Mouse (Mus musculus): ENCODE measurements around the gene Il1rl2. TPM values are rescaled to one million over a fixed set of nuclear protein-coding genes. Genes with fewer than 3 reads are reported as not detected.
A peak's percentile ranks its signal among the peaks of the same experiment; 100 is the strongest.

Gene Il1rl2
- polyA plus RNA-seq, 1 experiment from 2014 or later, result 1.5 TPM

- H3K9me3 ChIP-seq (replicated peaks), result no peaks in the 10 kb centered on the region
- WGBS, result 62% methylated on average over 1 of the region's 1 CpGs
- no peaks in the 10 kb centered on the region for H3K36me3 ChIP-seq
- no peak overlapping the region for H3K4me3 ChIP-seq
- no peak overlapping the region for H3K27ac ChIP-seq
- no peaks in the 10 kb centered on the region for H3K27me3 ChIP-seq (ENCODE audit: low read depth, poor library complexity, severe bottlenecking)
- no peak for DNase-seq (ENCODE audit: low spot score)
- H3K4me1 ChIP-seq, result peaks cover 9% of the 10 kb centered on the region; the same call in 1 of the 2 replicates
These were observed 37.2 kb downstream of the Il1rl2 start for GRCm38 (mm10) chr1:40361596-40361995.

- Histone ChIP-seq H3K4me1 (peaks cover 4% of the 10 kb centered on the region; the same call in 1 of the 2 replicates), H3K4me3 (no peak overlapping the region), H3K27me3 (ENCODE audit: low read depth, poor library complexity, severe bottlenecking) (no peaks in the 10 kb centered on the region), H3K36me3 (no peaks in the 10 kb centered on the region), H3K9me3 (replicated peaks) (no peaks in the 10 kb centered on the region), H3K27ac (no peak overlapping the region)
- DNase-seq (ENCODE audit: low spot score), result no peak
- 88% methylated on average over 11 of the region's 11 CpGs for WGBS
These were observed 38.4 kb downstream of the Il1rl2 start for GRCm38 (mm10) chr1:40362784-40363183.

- Histone ChIP-seq H3K27me3 (ENCODE audit: low read depth, poor library complexity, severe bottlenecking) (no peaks in the 10 kb centered on the region), H3K27ac (no peak overlapping the region), H3K36me3 (no peaks in the 10 kb centered on the region), H3K4me1 (peaks cover 6% of the 10 kb centered on the region; the same call in 1 of the 2 replicates), H3K9me3 (replicated peaks) (no peaks in the 10 kb centered on the region), H3K4me3 (no peak overlapping the region)
- no peak for DNase-seq (ENCODE audit: low spot score)
- WGBS, result 86% methylated on average over 3 of the region's 3 CpGs
These were observed 48.5 kb downstream of the Il1rl2 start for GRCm38 (mm10) chr1:40372951-40373350.

GRCm38 (mm10) chr1:40375148-40375547 lies 50.7 kb downstream of the Il1rl2 start:
- 85% methylated on average over 4 of the region's 4 CpGs for WGBS
- no peaks in the 10 kb centered on the region for H3K9me3 ChIP-seq (replicated peaks)

GRCm38 (mm10) chr1:40376745-40377144 lies 52.3 kb downstream of the Il1rl2 start:
- 67% methylated on average over 7 of the region's 7 CpGs for WGBS
- no peak for DNase-seq (ENCODE audit: low spot score)

More at GRCm38 (mm10) chr1:40375148-40375547, 50.7 kb downstream of the Il1rl2 start:
- Histone ChIP-seq H3K27me3 (ENCODE audit: low read depth, poor library complexity, severe bottlenecking) (no peaks in the 10 kb centered on the region), H3K4me1 (peaks cover 6% of the 10 kb centered on the region; the same call in 1 of the 2 replicates), H3K36me3 (no peaks in the 10 kb centered on the region), H3K4me3 (no peak overlapping the region), H3K27ac (no peak overlapping the region)
- no peak for DNase-seq (ENCODE audit: low spot score)

GRCm38 (mm10) chr1:40378794-40379193 lies 54.4 kb downstream of the Il1rl2 start:
- no peak overlapping the region for H3K27ac ChIP-seq
- no peaks in the 10 kb centered on the region for H3K9me3 ChIP-seq (replicated peaks)
- WGBS, result 18% methylated on average over 8 of the region's 8 CpGs
- H3K36me3 ChIP-seq, result no peaks in the 10 kb centered on the region
- peaks cover 6% of the 10 kb centered on the region; the same call in 1 of the 2 replicates for H3K4me1 ChIP-seq
- H3K4me3 ChIP-seq, result no peak overlapping the region
- H3K27me3 ChIP-seq (ENCODE audit: low read depth, poor library complexity, severe bottlenecking), result no peaks in the 10 kb centered on the region
- peak; percentile 86 for DNase-seq (ENCODE audit: low spot score)

More at GRCm38 (mm10) chr1:40376745-40377144, 52.3 kb downstream of the Il1rl2 start:
- Histone ChIP-seq H3K36me3 (no peaks in the 10 kb centered on the region), H3K9me3 (replicated peaks) (no peaks in the 10 kb centered on the region), H3K4me3 (no peak overlapping the region), H3K27me3 (ENCODE audit: low read depth, poor library complexity, severe bottlenecking) (no peaks in the 10 kb centered on the region), H3K27ac (no peak overlapping the region), H3K4me1 (peaks cover 6% of the 10 kb centered on the region; the same call in 1 of the 2 replicates)

- no peak overlapping the region for H3K4me3 ChIP-seq
- 65% methylated on average over 6 of the region's 6 CpGs for WGBS
- DNase-seq (ENCODE audit: low spot score), result peak; percentile 61
These were observed 55.7 kb downstream of the Il1rl2 start for GRCm38 (mm10) chr1:40380111-40380510.

GRCm38 (mm10) chr1:40380990-40381389 lies 56.6 kb downstream of the Il1rl2 start:
- Histone ChIP-seq H3K27me3 (ENCODE audit: low read depth, poor library complexity, severe bottlenecking) (no peaks in the 10 kb centered on the region), H3K9me3 (replicated peaks) (no peaks in the 10 kb centered on the region), H3K4me1 (peaks cover 6% of the 10 kb centered on the region; the same call in 1 of the 2 replicates), H3K27ac (no peak overlapping the region), H3K36me3 (no peaks in the 10 kb centered on the region), H3K4me3 (no peak overlapping the region)
- DNase-seq (ENCODE audit: low spot score), result no peak
- 89% methylated on average over 11 of the region's 11 CpGs for WGBS

More at GRCm38 (mm10) chr1:40380111-40380510, 55.7 kb downstream of the Il1rl2 start:
- H3K4me1 ChIP-seq, result peaks cover 6% of the 10 kb centered on the region; the same call in 1 of the 2 replicates
- no peaks in the 10 kb centered on the region for H3K36me3 ChIP-seq
- no peak overlapping the region for H3K27ac ChIP-seq
- H3K9me3 ChIP-seq (replicated peaks), result no peaks in the 10 kb centered on the region
- no peaks in the 10 kb centered on the region for H3K27me3 ChIP-seq (ENCODE audit: low read depth, poor library complexity, severe bottlenecking)

GRCm38 (mm10) chr1:40382841-40383240 lies 58.4 kb downstream of the Il1rl2 start:
- Histone ChIP-seq H3K27ac (no peak overlapping the region), H3K4me3 (no peak overlapping the region), H3K4me1 (no peaks in the 10 kb centered on the region), H3K27me3 (ENCODE audit: low read depth, poor library complexity, severe bottlenecking) (no peaks in the 10 kb centered on the region), H3K9me3 (replicated peaks) (no peaks in the 10 kb centered on the region), H3K36me3 (no peaks in the 10 kb centered on the region)
- DNase-seq (ENCODE audit: low spot score), result no peak
- WGBS, result 94% methylated on average over 5 of the region's 5 CpGs

- Histone ChIP-seq H3K27ac (no peak overlapping the region), H3K27me3 (ENCODE audit: low read depth, poor library complexity, severe bottlenecking) (no peaks in the 10 kb centered on the region), H3K4me3 (no peak overlapping the region), H3K36me3 (no peaks in the 10 kb centered on the region), H3K4me1 (no peaks in the 10 kb centered on the region), H3K9me3 (replicated peaks) (no peaks in the 10 kb centered on the region)
- DNase-seq (ENCODE audit: low spot score), result no peak
- WGBS, result 94% methylated on average over 8 of the region's 8 CpGs
These were observed 60.6 kb downstream of the Il1rl2 start for GRCm38 (mm10) chr1:40384931-40385545.

- Histone ChIP-seq H3K27ac (no peak overlapping the region), H3K27me3 (ENCODE audit: low read depth, poor library complexity, severe bottlenecking) (no peaks in the 10 kb centered on the region), H3K4me1 (no peaks in the 10 kb centered on the region), H3K9me3 (replicated peaks) (no peaks in the 10 kb centered on the region), H3K36me3 (no peaks in the 10 kb centered on the region), H3K4me3 (no peak overlapping the region)
- DNase-seq (ENCODE audit: low spot score), result no peak
- WGBS, result 91% methylated on average over 3 of the region's 3 CpGs
These were observed 67.0 kb downstream of the Il1rl2 start for GRCm38 (mm10) chr1:40391374-40391773.

- no peaks in the 10 kb centered on the region for H3K4me1 ChIP-seq
- H3K4me3 ChIP-seq, result no peak overlapping the region
- WGBS, result 88% methylated on average over 6 of the region's 6 CpGs
- DNase-seq (ENCODE audit: low spot score), result no peak
- H3K9me3 ChIP-seq (replicated peaks), result no peaks in the 10 kb centered on the region
- no peak overlapping the region for H3K27ac ChIP-seq
- H3K27me3 ChIP-seq (ENCODE audit: low read depth, poor library complexity, severe bottlenecking), result no peaks in the 10 kb centered on the region
- no peaks in the 10 kb centered on the region for H3K36me3 ChIP-seq
These were observed 68.1 kb downstream of the Il1rl2 start for GRCm38 (mm10) chr1:40392535-40392934.

GRCm38 (mm10) chr1:40393214-40393613 lies 68.8 kb downstream of the Il1rl2 start:
- WGBS, result 91% methylated on average over 7 of the region's 7 CpGs
- H3K27ac ChIP-seq, result no peak overlapping the region
- no peak for DNase-seq (ENCODE audit: low spot score)
- no peaks in the 10 kb centered on the region for H3K4me1 ChIP-seq
- H3K9me3 ChIP-seq (replicated peaks), result no peaks in the 10 kb centered on the region
- no peaks in the 10 kb centered on the region for H3K36me3 ChIP-seq
- H3K27me3 ChIP-seq (ENCODE audit: low read depth, poor library complexity, severe bottlenecking), result no peaks in the 10 kb centered on the region
- no peak overlapping the region for H3K4me3 ChIP-seq
